Mouse (Mus musculus) heart, embryonic 11.5 days (tissue): ENCODE results near the gene Ubash3b. TPM values are rescaled to one million over a fixed set of nuclear protein-coding genes. Genes with fewer than 3 reads are reported as not detected.
A peak's percentile ranks its signal among the peaks of the same experiment; 100 is the strongest.

Source experiments
- ATAC-seq: fragments of 200-750 bp; cut with Nextera tagmentation; replicated peaks from 2 replicates; pipeline ENCODE4 v1.8.0; 2017; ENCODE audit warnings: moderate library complexity; ENCODE audit not compliant: insufficient number of reproducible peaks, low FRiP score, low TSS enrichment
- H3K27ac ChIP-seq: fragments of 300-500 bp; sonication (generic); 2 replicates; pipeline ENCODE4 v1.5.1; 2014; ENCODE audit warnings: mild to moderate bottlenecking, low read depth, low read length
- H3K27me3 ChIP-seq: fragments of 300-500 bp; sonication (generic); 2 replicates; pipeline ENCODE4 v1.6.1; 2014; ENCODE audit warnings: mild to moderate bottlenecking, low read length, mixed read lengths; ENCODE audit not compliant: control insufficient read depth, insufficient read depth
- H3K36me3 ChIP-seq: fragments of 300-500 bp; sonication (generic); 2 replicates; pipeline ENCODE4 v1.6.1; 2014; ENCODE audit warnings: mild to moderate bottlenecking, low read length, moderate library complexity, mixed read lengths; ENCODE audit not compliant: control insufficient read depth, insufficient read depth
- H3K4me1 ChIP-seq: fragments of 300-500 bp; sonication (generic); 2 replicates; pipeline ENCODE4 v1.6.1; 2014; ENCODE audit warnings: low read length; ENCODE audit not compliant: control insufficient read depth, insufficient read depth
- H3K4me2 ChIP-seq: fragments of 300-500 bp; sonication (generic); 2 replicates; pipeline ENCODE4 v1.6.1; 2014; ENCODE audit warnings: mild to moderate bottlenecking, moderate library complexity
- H3K4me3 ChIP-seq: fragments of 300-500 bp; sonication (generic); 2 replicates; pipeline ENCODE4 v1.5.1; 2014; ENCODE audit warnings: low read depth, low read length
- H3K9ac ChIP-seq: fragments of 300-500 bp; sonication (generic); 2 replicates; pipeline ENCODE4 v1.6.1; 2014; ENCODE audit warnings: mild to moderate bottlenecking, low read depth, low read length, moderate library complexity
- H3K9me3 ChIP-seq: fragments of 300-500 bp; sonication (generic); replicated peaks from 2 replicates; pipeline ENCODE4 v1.6.1; 2016; ENCODE audit warnings: low read length; ENCODE audit not compliant: control insufficient read depth
- WGBS: fragments of 180-500 bp; shearing (Covaris S2); extraction: QIAGEN DNeasy Blood & Tissue Kit; methylation state at CpG from one replicate; pipeline ENCODE4 v1.1.7; 2014; ENCODE audit not compliant: insufficient replicate concordance; 5-methylcytosine and 5-hydroxymethylcytosine counted together
- polyA plus RNA-seq: library from polyadenylated mRNA; unstranded; fragments of >200 nt; fragmentation: Nextera tagmentation; extraction: Ambion mirVana; gene quantifications from 2 replicates; pipeline ENCODE4 v1.2.1, GENCODE M21; 2014

Ubash3b gene
- polyA plus RNA-seq, 1 experiment from 2014 or later: 15.2 TPM

GRCm38 (mm10) chr9:41191651-41192210 lies 30.2 kb upstream of the Ubash3b start:
- H3K36me3 ChIP-seq: no peaks in the 10 kb centered on the region
- H3K4me2 ChIP-seq: no peak overlapping the region
- ATAC-seq: no peak
- no peak overlapping the region for H3K27ac ChIP-seq
- WGBS: 69% methylated on average over 9 of the region's 9 CpGs
- H3K4me1 ChIP-seq: no peaks in the 10 kb centered on the region
- no peaks in the 10 kb centered on the region for H3K9me3 ChIP-seq
- H3K9ac ChIP-seq: no peak overlapping the region
- no peak overlapping the region for H3K4me3 ChIP-seq
- H3K27me3 ChIP-seq: no peaks in the 10 kb centered on the region

GRCm38 (mm10) chr9:41190745-41191482 lies 29.4 kb upstream of the Ubash3b start:
- WGBS: 27% methylated on average over 9 of the region's 9 CpGs
- ATAC-seq: 0 out of 2 replicates have a peak, but pooled peaks have one; percentile 18
- Histone ChIP-seq H3K36me3 (no peaks in the 10 kb centered on the region), H3K27ac (no peak overlapping the region), H3K4me1 (no peaks in the 10 kb centered on the region), H3K9me3 (no peaks in the 10 kb centered on the region), H3K4me2 (no peak overlapping the region), H3K4me3 (no peak overlapping the region), H3K27me3 (no peaks in the 10 kb centered on the region), H3K9ac (no peak overlapping the region)

GRCm38 (mm10) chr9:41187939-41188338 lies 26.4 kb upstream of the Ubash3b start:
- Histone ChIP-seq H3K36me3 (no peaks in the 10 kb centered on the region), H3K27ac (no peak overlapping the region), H3K9me3 (no peaks in the 10 kb centered on the region), H3K27me3 (no peaks in the 10 kb centered on the region), H3K4me2 (no peak overlapping the region), H3K4me1 (no peaks in the 10 kb centered on the region), H3K4me3 (no peak overlapping the region), H3K9ac (no peak overlapping the region)
- 73% methylated on average over 4 of the region's 4 CpGs for WGBS
- no peak for ATAC-seq

GRCm38 (mm10) chr9:41187498-41187897 lies 26.0 kb upstream of the Ubash3b start:
- Histone ChIP-seq H3K36me3 (no peaks in the 10 kb centered on the region), H3K9ac (no peak overlapping the region), H3K4me3 (no peak overlapping the region), H3K27me3 (no peaks in the 10 kb centered on the region), H3K9me3 (no peaks in the 10 kb centered on the region), H3K27ac (no peak overlapping the region), H3K4me1 (no peaks in the 10 kb centered on the region), H3K4me2 (no peak overlapping the region)
- 85% methylated on average over 9 of the region's 9 CpGs for WGBS
- ATAC-seq: no peak

GRCm38 (mm10) chr9:41185331-41185730 lies 23.8 kb upstream of the Ubash3b start:
- no peaks in the 10 kb centered on the region for H3K36me3 ChIP-seq
- ATAC-seq: no peak
- no peak overlapping the region for H3K4me2 ChIP-seq
- H3K27ac ChIP-seq: no peak overlapping the region
- 66% methylated on average over 9 of the region's 9 CpGs for WGBS
- H3K27me3 ChIP-seq: no peaks in the 10 kb centered on the region
- H3K9me3 ChIP-seq: no peaks in the 10 kb centered on the region
- no peak overlapping the region for H3K9ac ChIP-seq
- no peak overlapping the region for H3K4me3 ChIP-seq
- no peaks in the 10 kb centered on the region for H3K4me1 ChIP-seq

GRCm38 (mm10) chr9:41182550-41182949 lies 21.1 kb upstream of the Ubash3b start:
- H3K36me3 ChIP-seq: no peaks in the 10 kb centered on the region
- ATAC-seq: no peak
- H3K4me2 ChIP-seq: no peak overlapping the region
- no peak overlapping the region for H3K27ac ChIP-seq
- no peaks in the 10 kb centered on the region for H3K9me3 ChIP-seq
- H3K9ac ChIP-seq: no peak overlapping the region
- no peaks in the 10 kb centered on the region for H3K4me1 ChIP-seq
- no peak overlapping the region for H3K4me3 ChIP-seq
- no peaks in the 10 kb centered on the region for H3K27me3 ChIP-seq

GRCm38 (mm10) chr9:41181803-41182202 lies 20.3 kb upstream of the Ubash3b start:
- 59% methylated on average over 8 of the region's 8 CpGs for WGBS
- no peak overlapping the region for H3K4me3 ChIP-seq
- ATAC-seq: no peak
- H3K4me1 ChIP-seq: no peaks in the 10 kb centered on the region
- H3K27me3 ChIP-seq: no peaks in the 10 kb centered on the region
- no peaks in the 10 kb centered on the region for H3K36me3 ChIP-seq
- no peak overlapping the region for H3K27ac ChIP-seq
- H3K4me2 ChIP-seq: no peak overlapping the region
- H3K9me3 ChIP-seq: no peaks in the 10 kb centered on the region
- H3K9ac ChIP-seq: no peak overlapping the region

- H3K36me3 ChIP-seq: no peaks in the 10 kb centered on the region
- no peak overlapping the region for H3K27ac ChIP-seq
- no peak overlapping the region for H3K4me2 ChIP-seq
- no peaks in the 10 kb centered on the region for H3K27me3 ChIP-seq
- 69% methylated on average over 9 of the region's 9 CpGs for WGBS
- H3K4me3 ChIP-seq: no peak overlapping the region
- no peaks in the 10 kb centered on the region for H3K9me3 ChIP-seq
- no peaks in the 10 kb centered on the region for H3K4me1 ChIP-seq
- no peak for ATAC-seq
- H3K9ac ChIP-seq: no peak overlapping the region
These were observed 19.9 kb upstream of the Ubash3b start for GRCm38 (mm10) chr9:41181372-41181771.

- Histone ChIP-seq H3K27ac (no peak overlapping the region), H3K4me3 (no peak overlapping the region), H3K9me3 (no peaks in the 10 kb centered on the region), H3K9ac (no peak overlapping the region), H3K36me3 (no peaks in the 10 kb centered on the region), H3K27me3 (no peaks in the 10 kb centered on the region), H3K4me1 (no peaks in the 10 kb centered on the region; the same call in 1 of the 2 replicates), H3K4me2 (no peak overlapping the region)
- no peak for ATAC-seq
- 70% methylated on average over 5 of the region's 5 CpGs for WGBS
These were observed 17.6 kb upstream of the Ubash3b start for GRCm38 (mm10) chr9:41179056-41179455.
